Mouse (Mus musculus) monocyte, adult 2 months (primary cell): Measurements from ENCODE around the gene Tjp1.

Source experiments
- DNase-seq, 2 experiments: peaks; one replicate each; pipeline ENCODE4 v3.0.0; 2022; ENCODE audit warnings: low spot score in 2 of 2, low read depth in 1 of 2

Gene Tjp1

GRCm38 (mm10) chr7:65489195-65489594 lies 38.4 kb downstream of the Tjp1 start:
- no peak for DNase-seq

GRCm38 (mm10) chr7:65486259-65486681 lies 41.3 kb downstream of the Tjp1 start:
- DNase-seq: no peak

GRCm38 (mm10) chr7:65484170-65484778 lies 43.3 kb downstream of the Tjp1 start:
- no peak for DNase-seq

DNA sequence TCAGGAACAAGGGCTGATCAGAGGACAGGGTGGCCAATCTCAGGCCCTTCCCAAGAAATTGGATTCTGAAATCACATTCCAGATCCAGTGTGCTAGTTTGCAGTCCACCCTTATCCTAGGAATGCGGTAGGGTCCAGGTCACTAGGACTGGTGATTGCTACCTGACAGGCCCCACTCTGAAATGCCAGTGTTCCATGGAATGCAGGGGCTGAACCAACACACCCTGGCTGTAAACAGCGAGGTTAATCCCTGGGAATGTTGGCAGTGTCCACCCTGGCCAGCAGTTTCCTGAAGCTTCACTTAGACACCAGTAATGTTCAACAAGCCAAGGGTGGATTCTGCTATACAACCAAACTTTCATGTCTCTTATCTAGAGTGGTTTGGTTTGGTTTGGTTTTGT lies 45.4 kb downstream of the Tjp1 start:
- DNase-seq: no peak

GRCm38 (mm10) chr7:65472048-65472447 lies 55.5 kb downstream of the Tjp1 start:
- DNase-seq: no peak

DNA sequence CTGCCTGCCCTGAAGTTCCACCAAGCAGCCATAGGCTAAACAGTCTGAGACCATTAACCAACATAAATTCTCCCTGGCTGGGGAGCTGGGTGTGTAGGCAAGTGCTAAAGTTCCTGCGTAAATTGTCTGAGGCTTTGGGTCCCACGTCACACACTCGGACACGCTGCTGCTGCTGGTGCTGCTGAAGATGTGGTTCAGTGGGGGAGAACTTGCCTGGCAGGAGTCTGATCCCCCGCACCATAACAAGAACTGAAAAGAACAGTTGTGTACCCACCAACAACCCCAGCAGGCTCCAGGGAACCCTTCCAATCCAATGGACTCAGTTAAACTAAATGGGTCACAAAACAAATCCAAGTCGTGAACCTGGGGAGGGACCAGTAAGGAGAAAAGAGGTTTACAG lies 56.2 kb downstream of the Tjp1 start:
- DNase-seq: no peak

GRCm38 (mm10) chr7:65470214-65470613 lies 57.4 kb downstream of the Tjp1 start:
- no peak for DNase-seq

DNA sequence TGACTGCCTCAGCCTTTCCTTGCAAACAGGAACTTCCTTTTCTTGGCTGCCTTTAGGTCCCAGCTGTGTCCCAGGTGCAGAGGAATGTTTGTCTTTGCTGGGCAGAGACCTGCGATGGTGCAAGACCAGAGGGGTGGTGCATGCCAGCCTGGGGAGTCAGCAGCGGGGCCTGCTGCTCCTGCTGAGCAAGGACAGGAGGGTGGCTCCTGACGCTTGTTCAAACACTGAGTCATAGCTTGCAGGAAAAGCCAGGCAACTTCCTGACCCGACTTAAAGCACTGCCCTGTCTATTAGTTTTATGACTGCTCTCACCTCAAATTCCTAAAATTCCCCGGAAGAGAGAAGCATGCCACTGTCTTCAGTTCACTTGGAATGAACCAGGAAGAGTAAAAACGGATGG lies 57.9 kb downstream of the Tjp1 start:
- DNase-seq: no peak

- DNase-seq: no peak
Measured at GRCm38 (mm10) chr7:65468191-65468590, 59.4 kb downstream of the Tjp1 start.

DNA sequence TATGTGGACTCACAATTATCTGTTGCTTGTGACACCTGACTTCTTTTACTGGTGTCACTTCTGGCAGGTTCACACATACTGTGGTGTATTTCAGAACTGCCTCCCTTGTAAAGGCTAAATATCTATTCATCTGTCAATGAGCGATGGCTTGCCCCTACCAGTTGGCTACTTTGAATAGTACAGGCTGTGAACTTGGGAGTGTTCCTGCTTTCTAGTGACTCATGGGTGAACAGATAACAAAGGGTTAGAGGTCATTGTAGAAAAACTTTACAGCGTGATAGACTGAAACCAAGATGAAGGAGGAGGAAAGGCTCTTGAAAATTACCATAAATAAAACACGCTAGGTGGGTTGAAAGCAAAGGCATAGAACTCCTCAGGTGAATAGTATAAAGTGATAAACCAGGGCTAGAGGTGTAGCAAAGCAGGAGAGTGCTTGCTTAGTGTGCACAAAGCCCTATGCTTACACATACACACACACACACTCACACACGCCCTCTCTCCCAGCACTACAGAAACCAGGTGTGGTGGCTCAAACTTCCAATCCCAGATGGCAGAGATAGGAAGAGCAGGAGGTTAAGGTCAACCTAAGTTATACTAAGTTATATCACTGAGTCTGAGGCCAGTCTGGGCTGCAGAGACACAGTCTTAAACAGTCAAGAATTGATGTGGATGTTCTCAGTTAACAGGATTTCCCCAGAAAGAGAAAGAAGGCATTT lies 60.1 kb downstream of the Tjp1 start:
- no peak for DNase-seq

- no peak for DNase-seq
Measured at GRCm38 (mm10) chr7:65466137-65466536, 61.4 kb downstream of the Tjp1 start.

- no peak for DNase-seq
Measured at GRCm38 (mm10) chr7:65464518-65465037, 63.0 kb downstream of the Tjp1 start.

GRCm38 (mm10) chr7:65463438-65463837 lies 64.1 kb downstream of the Tjp1 start:
- no peak for DNase-seq

- no peak for DNase-seq
Measured at GRCm38 (mm10) chr7:65461412-65461811, 66.2 kb downstream of the Tjp1 start.

DNA sequence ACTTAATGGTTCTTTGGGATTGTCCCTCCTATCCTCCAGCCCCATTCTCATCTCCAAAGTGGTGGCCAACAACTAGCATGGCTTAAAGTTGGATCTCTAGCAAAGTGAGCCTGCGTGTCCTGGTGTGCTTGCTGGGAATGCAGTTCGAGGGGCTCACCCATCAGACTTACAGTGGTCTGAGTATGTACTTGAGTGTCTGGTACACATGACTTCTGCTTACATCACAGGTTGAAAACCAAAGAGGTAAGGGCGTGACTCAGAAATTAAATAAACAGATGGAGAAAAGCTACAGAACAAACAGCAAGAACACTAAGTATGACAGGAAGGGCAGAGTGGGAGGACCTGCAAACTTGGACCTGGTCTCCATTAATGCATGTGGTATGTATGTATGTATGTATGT lies 67.4 kb downstream of the Tjp1 start:
- no peak for DNase-seq

GRCm38 (mm10) chr7:65456031-65456430 lies 71.5 kb downstream of the Tjp1 start:
- DNase-seq: no peak

- DNase-seq: no peak
Measured at GRCm38 (mm10) chr7:65455208-65455607, 72.4 kb downstream of the Tjp1 start.

DNA sequence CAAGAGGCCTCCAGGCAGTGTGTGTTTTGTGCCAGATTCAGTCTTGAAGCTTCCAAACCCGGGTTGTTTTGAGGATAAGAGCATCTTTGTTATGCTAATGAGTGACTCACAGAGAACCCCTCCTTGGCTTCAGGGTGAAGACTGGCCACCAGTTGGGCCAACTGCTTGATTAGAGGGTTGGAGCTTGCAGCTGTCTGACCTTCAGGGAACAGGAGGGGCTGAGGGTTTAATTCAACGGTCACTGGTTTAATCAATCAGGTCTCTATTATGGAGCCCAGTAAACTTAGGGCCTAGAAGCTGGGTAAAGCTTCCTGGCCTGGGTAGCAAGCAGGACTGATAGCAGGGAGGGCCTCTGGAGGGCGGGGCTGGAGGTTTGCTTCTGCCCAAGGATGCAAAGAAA lies 73.3 kb downstream of the Tjp1 start:
- DNase-seq: no peak

- DNase-seq: no peak
Measured at GRCm38 (mm10) chr7:65452246-65452645, 75.3 kb downstream of the Tjp1 start.

GRCm38 (mm10) chr7:65450158-65450557 lies 77.4 kb downstream of the Tjp1 start:
- no peak for DNase-seq

DNA sequence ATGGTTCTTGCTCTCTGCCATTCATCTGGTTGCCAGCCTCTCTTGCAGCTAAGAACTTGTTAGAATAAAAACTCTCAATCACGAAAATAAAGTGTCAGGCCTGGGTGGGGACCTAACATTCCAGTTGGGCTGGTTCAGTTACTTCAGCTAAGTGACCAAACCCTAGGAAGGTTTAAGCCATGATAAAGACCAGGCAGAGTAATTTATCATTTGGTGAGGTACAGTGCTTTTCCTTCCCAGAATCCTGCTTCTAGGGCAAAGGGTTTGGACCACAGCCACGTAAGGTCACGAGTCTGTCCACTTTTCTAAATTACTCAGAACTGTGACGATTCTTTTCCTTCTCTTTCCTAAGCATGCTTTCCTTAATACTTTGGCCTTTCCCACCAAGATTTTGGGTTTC lies 86.1 kb downstream of the Tjp1 start:
- no peak for DNase-seq

DNA sequence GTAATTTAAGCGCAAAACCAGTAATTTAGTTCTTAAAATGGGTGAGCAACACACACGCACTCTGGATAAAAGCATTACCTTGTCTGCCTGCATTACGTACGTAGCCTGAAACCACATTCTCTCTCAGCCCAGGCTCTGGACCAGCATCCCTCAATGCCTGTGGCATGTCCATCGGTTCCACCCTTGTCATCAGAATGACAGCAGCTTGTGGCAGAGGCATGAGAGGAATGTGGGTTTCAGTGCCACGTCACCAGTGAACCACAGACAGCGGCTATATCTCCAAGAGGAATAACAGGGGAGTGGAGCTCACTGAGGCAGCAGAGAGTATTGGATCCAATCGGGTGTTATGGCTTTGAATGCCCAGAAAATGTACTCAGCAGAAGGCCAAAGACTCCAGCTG lies 88.1 kb downstream of the Tjp1 start:
- DNase-seq: no peak

- DNase-seq: no peak
Measured at GRCm38 (mm10) chr7:65438146-65438545, 89.4 kb downstream of the Tjp1 start.
